Comparison of ENCODE assay signal across 7 mouse cellular contexts in genomic region chr11:78031947-78032808, GRCm38 (mm10). TPM values are rescaled to one million over a fixed set of nuclear protein-coding genes. Genes with fewer than 3 reads are reported as not detected.
A peak's percentile ranks its signal among the peaks of the same experiment; 100 is the strongest.
DNase-seq lines count a peak whose midpoint lies in the region; ATAC-seq lines count a peak whose summit lies in the region.

Gene Dhrs13, plus strand, starts transcription at chr11:78032280.

- under 1% methylated on average over 96 of the region's 96 CpGs for WGBS in intestine, embryonic 16.5 days
- under 1% methylated on average over 96 of the region's 96 CpGs for WGBS in midbrain, embryonic 11.5 days

- H3K27me3 ChIP-seq in intestine, embryonic 16.5 days (replicated peaks; ENCODE audit: control insufficient read depth, insufficient read depth, low read length) = no peaks in the 10 kb centered on the region
- no peaks in the 10 kb centered on the region for H3K27me3 ChIP-seq in midbrain, embryonic 11.5 days (ENCODE audit: control insufficient read depth, insufficient read depth, low read length)

- peak within 1 kb of the TSS; percentile 73 for H3K4me3 ChIP-seq in intestine, embryonic 16.5 days (ENCODE audit: low read length)
- peak within 1 kb of the TSS; percentile 68 for H3K4me3 ChIP-seq in midbrain, embryonic 11.5 days (ENCODE audit: low read depth, low read length)

- 0 out of 2 replicates have a peak, but pooled peaks cover 8% of the 10 kb centered on the region for H3K36me3 ChIP-seq in intestine, embryonic 16.5 days (ENCODE audit: control insufficient read depth, insufficient read depth, low read length)
- peaks cover 16% of the 10 kb centered on the region; the same call in 1 of the 2 replicates for H3K36me3 ChIP-seq in midbrain, embryonic 11.5 days (ENCODE audit: control insufficient read depth, insufficient read depth, low read length)

- no peaks in the 10 kb centered on the region for H3K9me3 ChIP-seq in intestine, embryonic 16.5 days (ENCODE audit: control insufficient read depth, low read length)
- no peaks in the 10 kb centered on the region for H3K9me3 ChIP-seq in midbrain, embryonic 11.5 days (ENCODE audit: control insufficient read depth, low read length)

- peaks cover 12% of the 10 kb centered on the region for H3K4me1 ChIP-seq in intestine, embryonic 16.5 days (ENCODE audit: control insufficient read depth, insufficient read depth, low read length)
- peaks cover 9% of the 10 kb centered on the region; the same call in 1 of the 2 replicates for H3K4me1 ChIP-seq in midbrain, embryonic 11.5 days (ENCODE audit: control insufficient read depth, insufficient read depth, low read length)

- intact Hi-C loops in gastrocnemius, postnatal 36 days (cut with DNase I) = no loop called here
- intact Hi-C loops in left cerebral cortex, postnatal 36 days (cut with DNase I) = no loop called here

- ATAC-seq in intestine, embryonic 16.5 days = peak; percentile 97
- ATAC-seq in midbrain, embryonic 11.5 days (ENCODE audit: low FRiP score) = peak; percentile 94

- H3K9ac ChIP-seq in intestine, embryonic 16.5 days (ENCODE audit: low read depth, low read length) = peak within 1 kb of the TSS; percentile 85
- peak within 1 kb of the TSS; percentile 82 for H3K9ac ChIP-seq in midbrain, embryonic 11.5 days (ENCODE audit: low read length)

- H3K4me2 ChIP-seq in intestine, embryonic 16.5 days (ENCODE audit: low read depth, low read length) = peak within 1 kb of the TSS; percentile 94
- peak within 1 kb of the TSS; percentile 91 for H3K4me2 ChIP-seq in midbrain, embryonic 11.5 days

- peak; percentile 94 to 95 for DNase-seq in adrenal gland, adult 18-20 months (ENCODE audit: low spot score in 2 of 2)
- DNase-seq in embryo, embryonic 11 days = peak; percentile 97
- DNase-seq in gastrocnemius, postnatal 36 days = peak; percentile 85
- DNase-seq in left cerebral cortex, postnatal 36 days (ENCODE audit: low spot score in 2 of 2) = peak; percentile 88
- peak; percentile 99 for DNase-seq in midbrain, embryonic 11.5 days (ENCODE audit: low spot score, missing footprints)
- peak; percentile 74 for DNase-seq in skeletal muscle tissue, adult 2 months (ENCODE audit: low read depth, low spot score)

- H3K27ac ChIP-seq in intestine, embryonic 16.5 days (ENCODE audit: low read length) = peak within 1 kb of the TSS; percentile 74
- H3K27ac ChIP-seq in midbrain, embryonic 11.5 days (ENCODE audit: low read depth, low read length) = peak within 1 kb of the TSS; percentile 79

RNA-seq across cellular contexts. Expression of gene Dhrs13, which starts in this region (rescaled TPM):
- total RNA-seq in adrenal gland, adult 18-20 months (2021) = 10 to 100 TPM in 1 of 2 experiments, 1 to 10 TPM in 1; 8.4 to 10.1 TPM
- total RNA-seq in gastrocnemius, postnatal 36 days (2021) = 1 to 10 TPM in 1 of 2 experiments, under 1 TPM in 1; 0.94 to 1.9 TPM
- 14.2 and 16.9 TPM in 2 replicates for polyA plus RNA-seq in intestine, embryonic 16.5 days (2015; fragmentation: Nextera tagmentation; extraction: Ambion mirVana)
- total RNA-seq in left cerebral cortex, postnatal 36 days (2021) = 1 to 10 TPM; 7.2 to 8.0 TPM
- polyA plus RNA-seq in midbrain, embryonic 11.5 days (2014; fragmentation: Nextera tagmentation; extraction: Ambion mirVana) = 17.4 and 18.0 TPM in 2 replicates

Comparison
In these comparisons a context has a peak if more than half of its experiments do, and no peak if none do; other contexts are left out.
1. Peak in every context shown above with its lines: DNase-seq, ATAC-seq, H3K4me3 ChIP-seq and H3K27ac ChIP-seq.